Mouse (Mus musculus) liver, embryonic 14.5 days (tissue): ENCODE measurements at regions not wholly inside any gene's neighbourhood (a gene's known extent, or its start where the extent isn't known, plus 50 kb on each side); places are given as distances from the start of the nearest gene placed in this dataset.

ENCODE experiments used
- ATAC-seq: fragments of 200-750 bp; cut with Nextera tagmentation; 2 replicates; pipeline ENCODE4 v1.8.0; 2017; ENCODE audit warnings: moderate number of reproducible peaks, mild to moderate bottlenecking, moderate library complexity; ENCODE audit not compliant: insufficient read depth
- DNase-seq, 3 experiments: peaks; one replicate each; pipeline ENCODE4 v3.0.0-alpha.2; 2012 to 2013; ENCODE audit warnings: low read depth in 3 of 3, low spot score in 3 of 3
- H3K27ac ChIP-seq: fragments of 300-500 bp; sonication (generic); 2 replicates; pipeline ENCODE4 v1.5.1; 2014; ENCODE audit warnings: moderate library complexity, mild to moderate bottlenecking, control low read depth, inconsistent platforms
- H3K27me3 ChIP-seq: fragments of 300-500 bp; sonication (generic); 2 replicates; pipeline ENCODE4 v1.6.1; 2014; ENCODE audit warnings: mild to moderate bottlenecking, low read length, moderate library complexity; ENCODE audit not compliant: control insufficient read depth, insufficient read depth
- H3K36me3 ChIP-seq: fragments of 300-500 bp; sonication (generic); replicated peaks from 2 replicates; pipeline ENCODE4 v1.6.1; 2014; ENCODE audit warnings: low read depth; ENCODE audit not compliant: control insufficient read depth, insufficient read depth
- H3K4me1 ChIP-seq, 2 experiments: fragments of 200-500 bp in 1 of 2; fragments of 300-500 bp in 1 of 2; sonication (generic) in 1 of 2; replicated peaks; 2 replicates each; pipeline ENCODE4 v1.6.1; 2012 to 2014; ENCODE audit warnings: antibody characterized with exemption in 1 of 2, inconsistent platforms in 1 of 2, low read length in 1 of 2; ENCODE audit not compliant: control insufficient read depth in 2 of 2, insufficient read depth in 2 of 2
- H3K4me2 ChIP-seq: fragments of 300-500 bp; sonication (generic); 2 replicates; pipeline ENCODE4 v1.6.1; 2014; ENCODE audit warnings: low read depth, mild to moderate bottlenecking, control low read depth, moderate library complexity
- H3K4me3 ChIP-seq, 2 experiments: fragments of 200-500 bp in 1 of 2; fragments of 300-500 bp in 1 of 2; sonication (generic) in 1 of 2; 2 replicates each; pipeline ENCODE4 v1.5.1; 2012 to 2014; ENCODE audit warnings: low read depth in 2 of 2, low read length in 2 of 2, mild to moderate bottlenecking in 2 of 2, control low read depth in 1 of 2, inconsistent platforms in 1 of 2, moderate library complexity in 1 of 2; ENCODE audit not compliant: insufficient read depth in 1 of 2
- H3K9ac ChIP-seq: fragments of 300-500 bp; sonication (generic); replicated peaks from 2 replicates; pipeline ENCODE4 v1.6.1; 2014; ENCODE audit warnings: mild to moderate bottlenecking, control low read depth, moderate library complexity
- H3K9me3 ChIP-seq: fragments of 300-500 bp; sonication (generic); 2 replicates; pipeline ENCODE4 v1.6.1; 2016; ENCODE audit warnings: low read length, mixed read lengths; ENCODE audit not compliant: control insufficient read depth
- CTCF ChIP-seq: IDR thresholded peaks from 2 replicates; pipeline ENCODE4 v1.5.1; 2016; ENCODE audit warnings: antibody characterized with exemption, low read depth, control low read depth
- EP300 ChIP-seq: IDR thresholded peaks from 2 replicates; pipeline ENCODE4 v1.6.1; 2016; ENCODE audit warnings: antibody characterized with exemption, low read depth
- WGBS: fragments of 180-500 bp; shearing (Covaris S2); extraction: QIAGEN DNeasy Blood & Tissue Kit; methylation state at CpG from one replicate; pipeline ENCODE4 v1.1.7; 2014; ENCODE audit not compliant: insufficient replicate concordance; 5-methylcytosine and 5-hydroxymethylcytosine counted together

GRCm38 (mm10) chr17:88251949-88252521 is 186.9 kb upstream of the Fbxo11 start:
- TF ChIP-seq CTCF (peak; percentile 58), EP300 (no peak)
- DNase-seq: no peak
- H3K36me3 ChIP-seq: no peaks in the 10 kb centered on the region
- H3K27ac ChIP-seq: no peak overlapping the region
- H3K4me3 ChIP-seq: peak overlapping the region in 1 of 2 experiments; percentile 30; a peak in 1 of 4 replicates
- ATAC-seq: peak; percentile 16; the same call in 1 of the 2 replicates
- no peak overlapping the region for H3K9ac ChIP-seq
- 17% methylated on average over 17 of the region's 17 CpGs for WGBS
- no peaks in the 10 kb centered on the region for H3K9me3 ChIP-seq
- H3K4me2 ChIP-seq: peak overlapping the region; percentile 41
- no peaks in the 10 kb centered on the region for H3K27me3 ChIP-seq
- H3K4me1 ChIP-seq: no peaks in the 10 kb centered on the region; a peak in 1 of 4 replicates

DNA sequence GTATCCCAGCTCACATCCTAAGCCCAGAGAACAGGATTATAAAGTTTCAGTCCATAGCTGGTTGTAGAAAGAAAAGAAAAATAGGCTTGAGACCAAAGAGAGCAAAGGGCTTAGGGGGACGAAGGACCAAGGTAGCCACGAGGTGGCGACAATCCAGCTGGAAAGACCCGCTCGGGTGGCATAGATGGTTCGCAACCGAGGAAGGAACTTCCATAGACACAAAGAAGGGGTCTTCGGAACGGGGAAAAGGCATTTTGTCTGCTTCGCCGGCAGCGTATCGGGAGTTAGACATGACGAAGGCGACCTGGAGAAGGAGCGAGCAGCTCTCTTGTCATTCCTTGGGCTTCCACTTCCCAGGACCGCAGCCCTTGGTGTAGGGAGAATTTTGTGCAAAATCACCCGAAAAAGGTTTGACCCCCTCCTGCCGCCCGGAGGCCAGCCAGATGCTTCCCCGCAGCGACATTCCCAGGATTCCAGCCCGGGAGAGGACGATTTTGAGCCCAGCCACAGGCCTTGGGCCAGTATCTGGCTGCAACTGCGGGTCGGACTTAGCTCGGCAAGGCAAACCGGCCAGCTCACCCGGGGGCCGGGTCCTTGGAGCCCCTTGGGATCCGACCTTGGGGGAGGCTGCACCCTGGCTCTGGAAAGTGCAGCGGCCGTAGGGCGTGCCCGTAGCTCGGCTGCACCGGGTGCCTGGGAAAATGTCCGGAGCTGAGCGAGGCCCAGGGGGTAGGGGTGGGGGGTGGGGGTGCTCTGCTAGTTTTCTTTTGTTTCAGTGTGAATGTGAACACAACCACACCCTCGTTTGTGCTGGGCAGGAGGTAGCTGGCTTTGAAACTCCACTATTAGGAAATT is 184.5 kb upstream of the Foxn2 start:
- Histone ChIP-seq H3K9me3 (no peaks in the 10 kb centered on the region), H3K27me3 (no peaks in the 10 kb centered on the region), H3K9ac (peak overlapping the region; percentile 59), H3K4me3 (peak overlapping the region; percentile 58 to 70), H3K4me2 (peak overlapping the region; percentile 69), H3K4me1 (peaks cover 0 to 3% of the 10 kb centered on the region in 2 experiments; a peak in 1 of 4 replicates), H3K27ac (no peak overlapping the region), H3K36me3 (no peaks in the 10 kb centered on the region)
- no peak for TF ChIP-seq EP300
- peak; percentile 80 for TF ChIP-seq CTCF
- WGBS: under 1% methylated on average over 40 of the region's 40 CpGs
- peak; percentile 38 for ATAC-seq
- DNase-seq: peak; percentile 33 to 41 (median 39)

DNA sequence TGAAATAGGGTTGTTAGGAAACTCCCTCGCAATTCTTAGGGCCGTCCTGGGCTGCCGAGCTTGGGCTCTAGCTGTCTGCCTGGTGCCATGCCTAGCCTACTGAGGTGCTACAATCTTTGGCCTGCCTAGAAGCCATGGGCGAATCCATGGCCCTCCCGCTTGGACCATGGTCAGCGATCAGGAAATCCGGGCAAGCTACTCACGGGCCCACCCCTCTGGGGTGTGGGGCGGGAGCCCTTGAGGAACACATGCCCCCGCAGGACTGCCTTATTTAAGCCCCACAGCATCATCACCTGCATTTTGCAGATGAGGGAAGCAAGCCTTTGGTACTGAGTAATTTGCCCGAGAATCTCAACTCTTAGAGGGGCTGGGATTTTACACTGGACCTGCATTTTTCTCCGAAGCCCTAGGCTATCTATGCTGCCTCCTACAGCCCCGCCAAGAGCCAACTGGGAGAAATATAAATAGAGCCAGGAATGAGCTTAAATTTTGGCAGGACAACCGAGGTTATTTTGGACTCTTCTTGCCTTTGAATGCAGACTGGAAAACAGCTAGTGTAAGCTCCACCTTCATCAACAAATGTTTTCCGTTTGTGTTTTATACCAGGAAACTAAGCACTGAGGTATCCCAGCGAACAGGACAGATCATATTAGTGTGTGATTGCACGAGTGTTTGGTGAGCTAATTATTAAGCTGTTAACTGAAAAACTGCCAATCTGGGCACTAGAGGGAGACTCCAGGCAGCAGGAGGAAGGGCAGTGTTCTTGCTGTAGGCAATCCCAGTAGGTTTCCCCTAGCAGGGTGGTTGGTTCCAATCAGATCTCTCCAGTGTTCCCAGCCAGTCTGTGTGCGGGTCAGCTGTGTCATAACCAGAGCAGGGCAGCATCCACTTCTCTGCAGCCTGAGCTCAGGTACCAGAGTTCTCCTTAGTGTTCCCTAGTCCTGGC is 183.6 kb upstream of the Foxn2 start:
- no peaks in the 10 kb centered on the region for H3K9me3 ChIP-seq
- ATAC-seq (peak; percentile 62), DNase-seq (peak; percentile 26 to 31 (median 27))
- 0 out of 4 replicates have a peak, but pooled peaks cover 0 to 3% of the 10 kb centered on the region in 2 experiments for H3K4me1 ChIP-seq
- peak overlapping the region; percentile 59 for H3K9ac ChIP-seq
- no peak overlapping the region; the same call in 1 of the 2 replicates for H3K27ac ChIP-seq
- TF ChIP-seq CTCF: peak; percentile 68
- TF ChIP-seq EP300: no peak
- WGBS: 5% methylated on average over 18 of the region's 18 CpGs
- peak overlapping the region; percentile 69 for H3K4me2 ChIP-seq
- H3K36me3 ChIP-seq: no peaks in the 10 kb centered on the region
- H3K27me3 ChIP-seq: no peaks in the 10 kb centered on the region
- H3K4me3 ChIP-seq: peak overlapping the region; percentile 58 to 70

DNA sequence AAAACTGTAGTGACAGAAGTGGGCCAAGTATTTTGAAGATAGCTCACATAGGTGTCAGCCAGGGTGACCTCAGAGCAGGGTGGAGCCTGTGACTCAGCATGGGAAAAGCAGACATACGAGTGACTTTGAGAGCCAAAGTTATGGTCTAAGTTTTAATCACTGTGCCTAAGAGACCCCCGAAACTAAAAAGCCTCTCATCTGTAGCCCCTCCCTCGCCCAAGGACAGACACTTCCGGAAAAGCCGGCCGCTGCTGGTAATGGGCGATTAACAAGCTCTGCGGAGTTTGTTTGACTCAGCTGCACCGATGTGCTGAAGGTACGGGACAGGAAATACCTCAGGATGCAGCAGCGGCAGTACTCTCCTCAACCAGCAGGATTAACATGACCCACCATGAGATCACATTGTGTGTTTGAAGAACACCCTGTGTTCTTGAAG is 182.1 kb upstream of the Foxn2 start:
- H3K27ac ChIP-seq: no peak overlapping the region
- peak overlapping the region; percentile 11; the same call in 1 of the 2 replicates for H3K4me2 ChIP-seq
- no peak for DNase-seq

More for the DNA sequence above, 182.1 kb upstream of the Foxn2 start:
- Histone ChIP-seq H3K4me3 (no peak overlapping the region), H3K4me1 (0 out of 4 replicates have a peak, but pooled peaks cover 0 to 3% of the 10 kb centered on the region in 2 experiments), H3K9ac (no peak overlapping the region), H3K9me3 (no peaks in the 10 kb centered on the region), H3K27me3 (no peaks in the 10 kb centered on the region), H3K36me3 (no peaks in the 10 kb centered on the region)
- TF ChIP-seq CTCF (peak; percentile 14; the same call in 1 of the 2 replicates), EP300 (no peak)
- no peak for ATAC-seq
- 32% methylated on average over 11 of the region's 11 CpGs for WGBS
